Mouse (Mus musculus) cerebellum, adult 11 months (tissue): ENCODE measurements at regions not wholly inside any gene's neighbourhood (a gene's known extent, or its start where the extent isn't known, plus 50 kb on each side); places are given as distances from the start of the nearest gene placed in this dataset.
A peak's percentile ranks its signal among the peaks of the same experiment; 100 is the strongest.
"Not testable (repeated sequence)": the region's sequence is repeated elsewhere in the genome, so short reads cannot be mapped to it uniquely, and the experiment has no call there.

Experiments
- DNase-seq: peaks from one replicate; pipeline ENCODE4 v3.0.0; 2022

DNA sequence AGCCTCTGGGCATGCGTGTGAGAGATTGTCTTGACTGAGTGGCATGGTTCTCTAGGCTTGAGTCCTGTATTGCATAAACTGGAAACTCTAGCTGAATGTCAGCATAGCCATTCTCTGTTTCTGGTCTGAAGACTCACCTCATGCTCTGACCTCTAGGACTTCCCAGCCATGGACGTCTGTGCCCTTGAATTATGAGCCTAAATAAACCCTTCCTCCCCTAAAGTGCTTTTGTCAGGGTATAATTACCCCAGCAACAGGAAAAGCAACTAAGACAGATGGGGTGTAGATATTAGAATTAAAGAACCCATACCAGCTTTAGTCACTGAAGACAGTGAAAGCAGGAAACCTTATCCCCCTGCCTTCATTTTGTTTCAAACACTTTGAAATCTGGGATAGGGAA is 253.3 kb downstream of the Tpbg start:
- no peak for DNase-seq

GRCm38 (mm10) chr9:86096246-86096645 is 254.1 kb downstream of the Tpbg start:
- no peak for DNase-seq

DNA sequence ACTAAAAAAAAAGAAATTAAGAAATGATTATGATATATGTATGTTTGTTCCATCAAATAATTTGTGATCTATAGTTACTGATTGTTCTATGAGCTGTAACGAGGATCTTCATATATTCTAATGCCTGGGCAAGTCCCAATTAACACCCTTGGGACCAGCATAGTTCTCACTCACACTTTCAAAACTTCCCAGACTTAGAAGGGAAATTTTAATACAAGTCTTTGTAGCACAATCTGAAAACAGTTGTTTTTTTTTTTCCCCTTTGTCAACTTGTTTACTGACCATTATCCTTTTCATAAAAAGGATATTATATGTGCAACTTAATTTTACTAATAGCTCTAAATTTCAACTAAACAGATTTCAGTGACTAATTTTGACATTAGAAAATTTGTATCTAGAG is 257.1 kb downstream of the Tpbg start:
- no peak for DNase-seq

- DNase-seq, result no peak
Observed at GRCm38 (mm10) chr9:86101360-86102086, 259.3 kb downstream of the Tpbg start.

DNA sequence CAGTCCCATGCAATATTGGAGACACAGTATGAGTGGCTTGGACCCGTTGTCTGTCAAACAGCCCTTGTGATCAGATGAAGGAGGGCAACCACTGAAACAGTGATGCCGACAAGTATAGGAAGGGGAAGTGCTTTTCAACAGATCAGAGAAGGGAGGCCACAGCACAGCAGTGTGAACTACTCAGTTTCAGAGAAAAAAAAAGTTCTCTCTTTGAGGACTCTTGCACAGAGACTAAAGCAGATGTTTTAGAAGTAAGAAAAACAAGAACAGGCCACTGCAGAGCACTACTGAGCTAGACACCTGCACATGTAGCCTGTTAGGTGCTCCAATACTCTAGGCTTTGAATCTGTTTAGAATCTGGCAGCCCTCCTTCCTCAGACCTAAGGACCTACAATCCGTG is 261.4 kb downstream of the Tpbg start:
- DNase-seq, result no peak

DNA sequence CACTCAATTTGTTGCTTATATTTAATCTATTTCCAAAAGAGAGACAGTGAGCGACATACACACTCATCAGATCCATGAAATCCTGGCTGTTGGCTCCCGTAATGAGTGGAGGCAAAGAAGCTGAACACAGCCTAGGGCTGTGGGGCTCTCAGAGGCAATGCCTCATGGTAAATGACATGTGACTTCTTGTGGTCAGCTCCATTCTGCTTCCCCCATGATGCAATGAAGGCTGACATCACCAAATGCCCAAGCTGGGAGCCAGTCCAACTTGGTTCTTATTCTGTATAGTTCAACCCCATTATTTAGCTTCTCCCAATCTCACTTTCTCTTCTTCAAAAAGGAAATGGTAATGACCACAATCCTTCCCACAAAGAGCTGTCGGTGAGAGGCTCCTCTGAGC is 262.5 kb downstream of the Tpbg start:
- DNase-seq, result no peak

GRCm38 (mm10) chr9:86105851-86106250 is 263.7 kb downstream of the Tpbg start:
- DNase-seq, result no peak

- DNase-seq, result no peak
Observed at GRCm38 (mm10) chr9:86109906-86110305, 267.7 kb downstream of the Tpbg start.

DNA sequence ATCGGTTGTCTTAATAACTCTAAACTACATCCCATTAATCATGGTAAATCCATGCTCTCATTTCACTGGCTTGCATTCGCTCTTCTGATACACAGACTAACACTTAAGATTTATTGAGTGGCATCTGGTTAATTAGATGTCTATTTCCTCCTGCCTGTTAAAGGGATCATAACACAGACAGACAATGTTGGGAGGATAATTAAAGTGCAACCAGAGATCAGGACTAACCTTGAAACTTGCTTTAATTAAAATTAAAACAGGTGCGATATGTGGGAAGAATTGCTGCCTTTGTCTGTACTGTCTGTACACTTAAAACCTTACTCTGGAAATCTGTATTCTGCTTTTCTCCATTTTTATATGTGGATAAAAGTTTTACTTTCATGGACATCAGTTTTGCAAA is 277.2 kb downstream of the Tpbg start:
- DNase-seq, result no peak

GRCm38 (mm10) chr9:86135617-86136016 is 293.4 kb downstream of the Tpbg start:
- not testable (repeated sequence) for DNase-seq

DNA sequence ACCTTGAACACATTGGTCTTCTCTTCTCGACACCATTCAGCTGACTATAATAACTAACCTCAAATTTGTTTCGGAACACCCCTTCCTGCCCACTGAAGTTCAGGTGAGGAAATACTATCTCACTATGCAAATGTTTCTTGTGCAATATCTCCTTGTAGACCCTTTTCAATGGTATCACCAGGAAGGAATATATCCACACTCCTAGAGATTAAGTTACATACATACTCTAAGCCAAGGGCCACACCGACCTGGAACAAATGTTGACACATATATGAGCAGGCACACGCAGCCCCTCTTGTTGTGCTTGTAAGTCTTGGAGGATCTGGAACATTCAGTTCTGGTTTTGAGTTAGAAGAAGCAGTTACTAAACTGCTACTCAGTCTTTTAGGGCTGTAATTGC is 303.7 kb downstream of the Tpbg start:
- DNase-seq, result no peak

DNA sequence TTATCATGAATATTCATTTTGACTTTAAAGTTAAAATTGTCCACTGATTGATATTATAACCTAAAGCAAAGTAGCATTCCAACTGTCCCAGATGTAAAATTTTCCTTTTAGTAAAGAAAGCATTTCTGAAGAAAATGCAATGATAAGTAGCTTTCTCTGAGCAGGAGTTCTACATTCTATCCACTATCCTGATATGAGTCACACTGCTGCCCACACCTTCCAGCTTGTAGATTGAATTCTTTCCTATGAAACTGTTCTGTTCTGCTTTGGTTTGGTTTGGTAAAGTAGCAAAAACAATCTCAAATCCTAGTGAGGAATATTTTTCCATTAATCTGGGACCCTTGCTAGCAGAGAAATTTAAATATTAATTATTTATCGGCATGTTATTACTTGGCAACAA is 304.4 kb downstream of the Ube2cbp start:
- DNase-seq, result no peak

DNA sequence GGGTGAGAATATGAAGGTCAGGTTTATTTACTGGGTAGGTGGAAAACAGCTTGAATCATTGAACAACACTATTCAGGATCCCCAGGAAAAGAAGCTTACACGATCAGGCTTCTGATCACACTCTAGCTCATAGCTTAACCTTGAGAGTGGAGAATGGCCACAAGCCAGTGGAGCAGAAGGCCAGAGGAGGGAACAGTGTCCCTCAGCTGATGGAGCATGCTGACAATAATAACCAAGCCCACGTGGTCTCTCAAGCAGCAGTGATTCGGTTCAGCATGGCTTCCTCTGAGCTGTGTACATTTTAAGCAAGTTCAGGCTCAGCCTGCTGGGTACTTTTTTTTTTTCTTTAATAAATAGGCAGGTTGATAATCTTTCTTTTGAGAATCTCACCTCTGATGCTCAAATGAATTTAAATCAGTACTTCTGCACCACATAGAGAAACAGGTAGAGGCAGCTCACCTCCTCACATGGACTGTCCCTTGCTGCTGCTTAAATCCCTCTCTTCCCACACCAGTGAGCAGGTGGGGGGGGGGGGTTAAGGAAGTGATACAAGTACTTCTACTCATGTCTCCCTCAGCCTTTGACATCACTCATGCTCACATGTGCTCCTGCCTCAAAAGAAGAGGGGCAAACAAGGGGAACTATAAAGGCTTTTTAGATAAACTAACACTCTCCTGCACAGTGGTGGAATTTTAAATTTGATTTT is 298.2 kb downstream of the Ube2cbp start:
- DNase-seq, result peak; percentile 73

DNA sequence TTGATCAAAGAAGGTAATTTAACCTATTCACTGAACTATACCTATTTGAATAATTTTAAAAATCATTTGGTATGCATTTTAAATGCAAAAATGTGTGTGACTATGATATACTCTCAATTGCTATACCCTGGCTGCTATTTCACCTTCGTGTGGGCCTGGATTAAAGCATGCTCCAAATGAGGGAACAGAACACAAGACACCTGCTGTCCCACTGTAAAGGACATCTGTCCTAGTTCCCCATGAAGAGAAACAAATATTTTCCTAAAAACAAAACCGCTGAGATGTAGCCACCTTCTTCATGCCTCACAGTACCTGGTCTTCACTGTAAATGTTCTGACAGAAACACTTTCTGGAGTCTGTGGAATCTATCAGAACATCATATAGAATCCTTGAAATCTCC is 294.0 kb downstream of the Ube2cbp start:
- peak; percentile 12 for DNase-seq

- no peak for DNase-seq
Observed at GRCm38 (mm10) chr9:86186751-86187747, 277.7 kb downstream of the Ube2cbp start.

DNA sequence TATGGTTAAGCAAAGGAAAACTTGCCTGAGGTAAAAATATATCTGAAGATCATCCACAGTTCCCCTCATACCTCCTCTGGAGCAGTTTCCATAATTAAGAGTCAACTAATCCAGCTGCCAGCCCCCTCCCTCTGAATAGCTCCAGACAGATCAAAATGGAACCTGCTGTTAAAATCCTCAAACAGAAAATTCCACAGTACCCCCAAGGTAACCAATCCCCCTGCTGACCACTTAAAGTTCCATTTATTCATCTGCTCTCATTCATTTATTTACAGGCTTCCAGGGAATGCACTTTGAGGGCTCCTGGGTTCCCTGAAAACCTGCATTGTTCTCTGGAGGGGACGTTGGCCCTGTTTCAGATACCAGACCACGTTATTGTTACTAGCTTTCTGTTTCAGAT is 275.9 kb downstream of the Ube2cbp start:
- no peak for DNase-seq

GRCm38 (mm10) chr9:86205041-86205440 is 259.7 kb downstream of the Ube2cbp start:
- DNase-seq, result no peak

DNA sequence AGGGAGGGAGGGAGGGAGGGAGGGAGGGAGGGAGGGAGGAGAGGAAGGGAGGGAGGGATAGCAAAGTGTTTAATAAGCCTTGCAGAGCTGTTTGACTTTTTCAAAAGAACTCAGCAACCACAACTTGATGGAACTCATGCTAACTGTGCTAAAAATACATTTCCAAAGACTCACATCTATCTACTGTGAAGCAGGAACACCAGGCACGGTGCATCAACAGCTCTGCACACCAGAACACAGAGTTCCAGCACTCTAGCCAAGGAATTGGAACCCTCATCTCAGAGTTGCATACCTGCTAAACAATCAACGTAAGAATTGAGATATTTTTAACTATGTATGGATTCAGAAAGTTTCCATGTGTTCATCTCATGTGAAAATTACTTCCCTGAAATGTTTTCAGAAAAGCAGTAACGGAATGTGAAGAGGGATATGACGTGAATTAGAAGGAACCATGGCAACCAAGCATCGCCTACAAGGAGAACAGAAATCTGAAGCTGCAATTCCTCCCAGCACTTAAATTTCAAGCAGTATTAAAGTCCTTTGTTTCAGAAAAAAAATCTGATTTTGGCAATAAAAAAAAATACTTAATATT is 256.3 kb downstream of the Ube2cbp start:
- no peak for DNase-seq

DNA sequence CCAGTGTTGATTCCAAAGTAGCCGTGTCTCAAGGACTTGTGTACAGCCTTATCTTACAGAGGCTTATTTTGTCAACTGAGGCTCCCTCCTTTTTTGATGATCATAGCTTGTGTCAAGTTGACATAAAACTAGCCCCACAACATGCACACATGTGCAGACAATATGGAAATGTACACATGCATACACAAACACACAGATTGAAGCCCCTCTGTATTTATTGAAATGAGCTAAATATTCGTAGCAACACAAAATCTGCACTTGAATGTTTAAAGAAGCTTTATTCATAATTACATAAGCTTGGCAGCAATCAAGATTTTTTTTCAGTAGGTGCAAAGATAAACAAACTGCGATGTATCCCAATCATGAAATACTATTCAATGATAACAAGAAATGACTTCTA is 253.5 kb downstream of the Ube2cbp start:
- no peak for DNase-seq

- DNase-seq, result no peak
Observed at GRCm38 (mm10) chr9:86219669-86220068, 245.1 kb downstream of the Ube2cbp start.

GRCm38 (mm10) chr9:86224530-86224929 is 240.2 kb downstream of the Ube2cbp start:
- DNase-seq, result no peak

DNA sequence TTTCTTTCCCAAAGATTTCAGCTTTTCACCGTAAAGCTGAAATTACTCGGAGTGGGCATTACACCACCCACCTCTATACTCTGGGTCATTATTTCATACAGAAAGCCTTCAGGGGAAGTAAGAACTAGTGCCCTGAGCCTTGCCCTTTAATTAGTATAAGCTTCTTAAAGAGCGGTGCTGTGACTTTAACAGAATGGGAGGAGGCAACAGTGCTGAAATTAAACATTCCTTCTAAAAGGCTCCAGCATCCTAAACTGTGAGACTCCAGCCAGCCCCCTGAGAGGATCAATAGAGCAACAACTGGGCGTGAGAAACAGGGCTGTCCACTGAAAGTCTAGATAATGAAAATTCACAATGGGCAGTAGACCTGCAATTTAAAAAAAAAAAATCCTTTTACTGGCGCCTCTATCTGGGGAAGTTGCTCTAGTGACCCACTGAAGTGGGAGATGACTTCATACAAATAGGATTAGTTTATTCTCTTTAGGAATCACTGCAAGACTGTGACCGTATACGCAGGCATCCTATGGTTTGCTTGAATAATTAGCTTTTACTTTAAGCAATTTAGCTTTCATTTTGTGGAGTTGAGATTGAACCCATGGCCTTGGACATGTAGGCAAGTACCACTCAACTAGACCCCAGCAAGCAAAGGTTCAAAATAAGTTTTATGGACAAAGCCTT is 233.9 kb downstream of the Ube2cbp start:
- DNase-seq, result no peak
